Mouse (Mus musculus) spleen, adult 2 months (tissue): ENCODE results near the gene Ildr1.

ENCODE experiments used
- CTCF ChIP-seq: fragments of 200-500 bp; IDR thresholded peaks from 2 replicates; pipeline ENCODE4 v1.5.1; 2011; ENCODE audit warnings: mild to moderate bottlenecking, inconsistent platforms; ENCODE audit not compliant: insufficient read depth, insufficient read length, insufficient replicate concordance; ENCODE audit errors: extremely low read depth
- POLR2A ChIP-seq: fragments of 200-500 bp; IDR thresholded peaks from 2 replicates; pipeline ENCODE4 v1.6.1; 2011; ENCODE audit warnings: low read depth, low read length, inconsistent platforms

GRCm38 (mm10) chr16:36675902-36676301 lies 17.9 kb upstream of the Ildr1 start:
- no peak for TF ChIP-seq CTCF
- TF ChIP-seq POLR2A = no peak
